ENCODE assay signal across 9 mouse cellular contexts in the genomic region with DNA sequence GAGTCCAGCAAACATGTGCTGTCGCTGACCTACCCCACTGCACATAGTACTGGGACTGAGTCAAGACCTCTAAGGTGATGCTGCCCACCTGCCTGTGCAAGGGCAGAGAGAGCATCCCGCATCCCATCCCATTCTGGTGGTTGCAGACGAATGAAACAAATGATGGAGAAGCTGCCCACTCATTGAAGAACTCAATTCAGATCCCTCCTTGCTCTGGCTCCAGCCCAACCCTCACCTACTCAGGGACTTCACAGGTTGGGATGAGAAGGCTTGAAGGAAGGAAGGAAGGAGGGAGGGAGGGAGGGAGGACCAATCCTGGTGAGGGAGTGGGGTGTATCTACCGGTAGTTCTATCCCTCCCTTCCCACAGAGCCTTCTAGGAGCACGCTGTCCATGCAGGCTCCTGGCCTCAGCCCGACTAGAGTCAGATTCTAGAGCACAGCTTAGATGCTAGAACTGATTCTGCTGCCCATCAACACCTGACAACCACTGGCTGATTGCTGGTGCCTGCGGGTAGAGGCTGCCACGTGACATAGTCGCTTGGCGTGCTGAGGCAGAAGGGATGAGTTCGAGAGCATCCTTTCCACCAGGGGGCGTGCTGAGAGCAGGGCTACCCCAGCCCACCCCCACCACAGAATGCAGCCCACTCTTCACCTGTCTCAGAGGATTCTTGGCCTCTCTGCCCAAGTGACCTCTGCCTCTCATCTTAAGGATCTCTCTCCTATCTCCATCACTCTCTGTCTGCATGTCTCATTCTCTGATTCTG. TPM values are rescaled to one million over a fixed set of nuclear protein-coding genes. Genes with fewer than 3 reads are reported as not detected.
A peak's percentile ranks its signal among the peaks of the same experiment; 100 is the strongest.
DNase-seq lines count a peak whose midpoint lies in the region; ATAC-seq and TF ChIP-seq lines count a peak whose summit lies in the region.
"Had no signal": no experiment of that assay in that cellular context is flagged by ENCODE, and none has a peak within 500 bp of the region (broad histone marks: within the 10 kb centered on the region; RNA-seq: fewer than 3 reads in every experiment).

No protein-coding gene starts in this region.

- H3K4me1 ChIP-seq in midbrain, postnatal 0 days (ENCODE audit: insufficient read depth, low read length) = no peaks in the 10 kb centered on the region

- WGBS in midbrain, postnatal 0 days = 50% methylated on average over 12 of the region's 12 CpGs

- H3K27ac ChIP-seq in layer of hippocampus, adult 2 months = no peak overlapping the region
- H3K27ac ChIP-seq in midbrain, postnatal 0 days (ENCODE audit: low read depth, low read length) = no peak overlapping the region

- no peaks in the 10 kb centered on the region; the same call in 1 of the 2 replicates for H3K27me3 ChIP-seq in midbrain, postnatal 0 days (ENCODE audit: insufficient read depth, low read length)

- H3K9me3 ChIP-seq in midbrain, postnatal 0 days (ENCODE audit: low read length) = no peaks in the 10 kb centered on the region

- H3K36me3 ChIP-seq in midbrain, postnatal 0 days (ENCODE audit: insufficient read depth, low read length) = no peaks in the 10 kb centered on the region

- H3K4me2 ChIP-seq in midbrain, postnatal 0 days (ENCODE audit: low read depth, low read length, poor library complexity, severe bottlenecking) = no peak overlapping the region

- H3K9ac ChIP-seq in midbrain, postnatal 0 days (replicated peaks; ENCODE audit: low read length, poor library complexity, severe bottlenecking) = no peak overlapping the region

- no peak overlapping the region for H3K4me3 ChIP-seq in layer of hippocampus, adult 2 months
- no peak overlapping the region for H3K4me3 ChIP-seq in midbrain, postnatal 0 days (ENCODE audit: low read depth, low read length)
- H3K4me3 ChIP-seq: myocyte had no signal

- peak; percentile 16 for DNase-seq in adrenal gland, postnatal 14 days
- no peak for DNase-seq in adrenal gland, postnatal 25 days
- no peak for DNase-seq in layer of hippocampus, adult 2 months (ENCODE audit: low spot score in 2 of 2)
- DNase-seq in layer of hippocampus, postnatal 14 days (ENCODE audit: low spot score in 2 of 2) = no peak
- DNase-seq in midbrain, postnatal 0 days (ENCODE audit: low spot score) = no peak
- DNase-seq in spleen, postnatal 4 days (ENCODE audit: low spot score in 2 of 2) = no peak
- no peak for DNase-seq in left cerebral cortex, adult 9 months (ENCODE audit: low spot score in 2 of 2)

- peak; percentile 43 for ATAC-seq in activated CD4-positive, CD25-positive, alpha-beta regulatory T cell, adult 4 months
- no peak for ATAC-seq in midbrain, postnatal 0 days (ENCODE audit: low FRiP score)

- TF ChIP-seq CTCF in layer of hippocampus, adult 2 months (conservative IDR thresholded peaks at IDR 0.05) = peak; percentile 75
- TF ChIP-seq CTCF in midbrain, postnatal 0 days (IDR thresholded peaks at IDR 0.05) = peak; percentile 41

RNA-seq across cellular contexts. Expression of gene Ky, which starts 13.3 kb away (rescaled TPM):
- 0.44 and 0.71 TPM in 2 replicates for total RNA-seq in adrenal gland, postnatal 14 days (2021)
- total RNA-seq in adrenal gland, postnatal 25 days (2021) = 1.1 TPM in 1 of 2 replicates, not detected in the other
- total RNA-seq in layer of hippocampus, adult 2 months (2021) = 1 to 10 TPM; 3.0 to 5.2 TPM
- 1 to 10 TPM; 4.9 to 7.4 TPM for total RNA-seq in layer of hippocampus, postnatal 14 days (2021)
- polyA plus RNA-seq in activated CD4-positive, CD25-positive, alpha-beta regulatory T cell, adult 4 months (2017; shearing (Covaris generic)) = under 1 TPM in 1 of 2 experiments, not detected in 1; 0.09 TPM
- total RNA-seq in midbrain, postnatal 0 days (2014; rRNA removed) = 3.7 and 6.5 TPM in 2 replicates
- polyA plus RNA-seq in midbrain, postnatal 0 days (2015; fragmentation: Nextera tagmentation; extraction: Ambion mirVana) = 0.99 and 1.7 TPM in 2 replicates
